Mouse (Mus musculus) NIH3T3 (cell line): ENCODE data around the gene Alms1.
"Not testable (repeated sequence)": the region's sequence is repeated elsewhere in the genome, so short reads cannot be mapped to it uniquely, and the experiment has no call there.

Experiments used
- DNase-seq: peaks from one replicate; pipeline ENCODE4 v3.0.0-alpha.2; 2012; ENCODE audit warnings: low read depth

Alms1 gene

DNA sequence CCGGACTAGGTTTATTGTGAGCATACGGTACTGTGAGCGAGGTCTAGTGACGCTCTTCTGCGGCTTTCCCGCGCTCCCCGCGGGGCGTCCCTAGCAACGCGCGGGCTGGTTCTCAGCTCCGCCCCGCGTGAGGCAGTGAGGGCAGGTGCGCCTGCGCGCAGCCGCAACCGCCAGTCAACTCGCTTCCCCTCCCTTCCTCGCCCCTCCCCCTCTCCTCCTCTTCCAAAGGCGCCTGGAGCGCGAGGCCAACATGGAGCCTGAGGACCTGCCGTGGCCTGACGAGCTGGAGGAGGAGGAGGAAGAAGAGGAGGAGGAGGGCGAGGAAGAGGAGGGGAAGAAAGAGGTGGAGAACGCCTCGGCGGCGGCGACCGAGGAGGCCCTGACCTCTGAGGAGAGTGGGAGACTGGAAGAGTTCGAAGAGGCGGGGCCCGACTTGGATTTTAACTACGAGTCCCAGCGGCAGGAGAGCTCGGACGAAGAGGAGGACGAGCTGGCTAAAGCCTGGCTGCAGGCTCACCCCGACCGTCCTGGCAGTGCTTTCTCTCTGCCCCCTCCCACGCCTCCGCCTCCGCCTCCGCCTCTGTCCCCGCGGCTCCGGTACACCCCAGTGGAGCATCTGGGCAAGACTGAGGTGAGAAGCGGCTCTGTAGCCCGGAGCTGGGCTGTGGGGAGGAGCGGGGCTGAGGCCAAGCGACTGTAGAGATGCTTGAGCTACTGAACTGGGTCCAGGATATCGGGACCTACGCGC, at the start of gene Alms1:
Alms1 (plus strand) TSS at position 136 of the 748 bp plus-strand sequence.
- DNase-seq, result peak; percentile 99

DNA sequence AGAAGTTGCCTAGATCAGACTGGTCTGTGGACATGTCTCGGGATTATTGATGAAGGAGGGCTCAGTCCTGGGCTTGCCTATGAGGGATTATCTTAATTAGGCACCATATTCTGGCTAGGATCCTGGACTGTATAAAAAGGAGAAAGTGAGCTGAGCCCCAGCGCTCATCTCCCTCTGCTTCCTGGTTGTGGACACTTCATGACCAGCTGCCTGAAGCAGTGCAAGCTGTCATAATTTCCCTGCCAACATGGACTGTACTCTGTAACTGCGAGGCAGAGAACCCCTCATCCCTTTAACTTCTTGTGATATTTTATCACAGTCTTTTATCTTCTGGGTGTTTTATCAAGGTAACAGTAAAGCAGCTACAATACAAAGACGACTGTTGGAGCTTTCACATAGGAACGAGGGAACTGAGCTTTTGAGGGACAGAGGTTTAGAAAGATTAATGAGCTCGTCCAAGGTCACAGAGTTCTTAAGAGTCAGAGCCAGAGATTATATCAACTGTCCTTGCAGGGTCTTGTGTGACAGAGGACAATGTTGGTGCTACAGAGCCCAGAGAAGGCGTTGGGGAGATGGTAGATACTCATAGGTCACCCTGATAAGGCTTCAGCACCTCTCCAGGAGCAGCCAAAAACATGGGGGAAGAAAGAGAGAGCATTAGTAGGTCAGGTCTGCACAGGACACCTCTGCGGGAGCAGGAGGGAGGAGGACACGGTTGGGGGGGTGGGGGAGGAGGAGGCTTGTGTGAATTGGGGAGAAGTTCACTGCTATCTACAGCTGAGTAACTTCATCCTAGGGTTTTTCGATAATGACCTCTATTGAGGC, 43.8 kb upstream of the Alms1 start:
- DNase-seq, result no peak

DNA sequence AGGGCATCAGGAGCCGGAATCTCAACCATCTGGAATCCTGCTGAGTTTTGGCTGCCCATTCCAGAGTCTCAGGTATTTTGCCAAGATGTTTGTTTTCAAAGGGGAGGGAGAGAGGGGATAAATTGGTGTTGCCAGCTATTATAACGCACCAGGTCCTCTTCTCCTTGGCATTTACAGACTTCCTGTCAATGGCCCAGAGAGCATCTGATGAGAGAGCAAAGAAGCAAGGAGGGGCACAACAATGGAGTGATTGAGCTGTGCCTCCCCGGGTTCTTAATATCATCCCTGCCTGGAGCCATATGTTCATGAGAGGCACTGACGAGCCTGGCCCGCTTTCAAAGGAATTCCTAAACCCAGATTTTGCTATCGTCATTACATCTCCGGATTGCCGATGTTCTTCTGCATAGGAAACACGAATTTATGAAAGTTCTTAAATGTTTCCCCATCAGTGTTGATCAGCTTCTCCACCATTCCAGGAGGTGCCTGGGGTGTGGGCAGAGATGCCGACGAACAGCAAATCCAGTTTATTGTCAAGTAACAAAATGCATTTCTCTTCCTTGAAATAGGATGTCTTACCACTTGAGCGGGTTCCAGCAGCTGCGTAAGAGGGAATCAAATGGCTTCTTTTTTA, 43.0 kb upstream of the Alms1 start:
- DNase-seq, result no peak

DNA sequence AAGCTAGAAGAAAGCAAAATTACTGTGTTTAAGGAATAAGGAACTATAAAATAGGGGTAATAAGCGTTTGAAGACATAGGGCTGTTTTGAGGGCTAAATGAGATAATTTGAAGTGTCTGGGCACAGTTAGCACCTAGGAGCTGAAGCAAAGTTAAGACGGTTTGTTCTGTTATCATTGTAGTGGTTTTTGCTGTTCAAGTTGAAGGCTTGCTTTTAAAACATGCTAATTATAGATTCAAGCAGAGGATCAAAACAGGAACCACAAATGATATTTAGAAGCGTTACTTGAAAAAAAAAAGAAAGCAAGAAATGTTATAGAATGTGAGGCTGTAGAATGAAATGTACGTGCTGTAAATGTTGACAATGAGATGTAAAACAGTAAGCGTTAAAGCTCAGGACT, 39.7 kb upstream of the Alms1 start:
- no peak for DNase-seq

DNA sequence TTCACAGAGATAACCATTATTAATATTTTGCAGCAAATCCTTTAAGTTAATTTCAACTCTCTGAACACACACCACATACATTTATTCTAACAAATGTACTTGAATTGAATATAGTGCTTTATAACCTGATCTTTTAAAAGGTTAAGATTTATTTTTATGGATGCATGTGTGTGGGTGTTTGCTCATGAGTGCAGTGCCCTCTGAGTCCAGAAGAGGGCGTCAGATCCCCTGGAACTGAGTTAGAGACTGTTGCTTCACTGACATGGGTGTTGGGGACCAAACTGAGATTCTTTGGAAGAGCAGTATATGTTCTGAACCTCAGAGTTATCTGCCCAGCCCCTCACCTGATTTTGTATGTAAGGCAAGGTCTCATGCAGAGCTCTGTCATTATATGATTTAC, 25.0 kb upstream of the Alms1 start:
- DNase-seq, result no peak

DNA sequence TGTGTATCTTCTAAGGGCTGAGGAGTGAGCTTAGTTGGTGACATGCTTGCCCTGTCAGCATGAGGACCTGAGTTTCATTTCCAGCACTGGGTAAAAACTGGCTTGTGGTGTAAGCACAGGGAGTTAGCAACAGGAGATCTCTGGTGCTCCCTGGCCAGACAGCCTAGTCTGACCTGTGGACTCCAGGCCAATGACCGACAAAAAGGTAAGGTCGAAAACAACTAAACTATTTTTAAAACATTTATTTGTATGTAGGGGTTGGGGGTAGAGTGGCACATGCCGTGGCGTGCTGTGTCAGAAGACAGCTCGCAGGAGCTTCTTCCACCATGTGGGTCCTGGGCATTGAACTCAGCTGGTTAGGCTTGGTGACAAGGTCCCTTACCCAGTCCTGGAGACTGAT, 14.5 kb upstream of the Alms1 start:
- DNase-seq, result no peak

DNA sequence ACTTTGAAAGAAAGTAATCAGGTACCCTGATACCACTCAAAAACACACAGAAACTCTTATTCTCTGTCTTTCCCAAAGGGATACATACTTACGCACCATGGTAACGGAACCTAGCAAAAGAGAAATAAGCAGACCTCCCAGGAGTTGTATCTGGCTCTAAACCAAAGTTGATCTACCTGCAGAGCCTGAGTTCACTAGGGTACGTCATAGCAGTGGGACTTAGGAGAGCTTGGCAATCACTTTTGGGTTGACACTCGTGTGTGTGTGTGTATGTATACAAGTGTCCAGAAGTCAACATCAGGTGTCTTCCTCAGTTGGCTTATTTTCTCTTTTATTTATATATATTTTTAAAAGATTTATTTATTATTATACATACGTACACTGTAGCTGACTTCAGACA, 5.6 kb upstream of the Alms1 start:
- no peak for DNase-seq

DNA sequence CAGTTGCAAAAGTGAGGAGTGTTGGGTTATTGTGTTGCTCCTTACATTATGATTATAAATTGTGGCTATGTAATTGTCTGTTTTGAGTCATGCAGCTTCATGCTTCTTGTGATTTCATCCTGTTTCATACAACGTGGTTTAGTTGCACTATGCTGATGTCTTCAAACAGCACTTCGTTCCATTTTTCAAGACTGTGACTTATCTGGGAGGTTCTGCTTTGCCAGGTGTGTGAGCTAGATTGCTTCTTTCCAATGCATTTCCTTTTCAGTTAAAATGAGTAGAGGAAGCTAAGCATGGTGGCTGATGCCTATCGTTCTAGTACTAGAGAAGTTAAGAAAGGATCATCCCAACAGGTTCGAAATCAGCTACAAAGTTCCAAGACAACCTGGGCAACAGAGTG, 2.7 kb upstream of the Alms1 start:
- DNase-seq, result no peak

DNA sequence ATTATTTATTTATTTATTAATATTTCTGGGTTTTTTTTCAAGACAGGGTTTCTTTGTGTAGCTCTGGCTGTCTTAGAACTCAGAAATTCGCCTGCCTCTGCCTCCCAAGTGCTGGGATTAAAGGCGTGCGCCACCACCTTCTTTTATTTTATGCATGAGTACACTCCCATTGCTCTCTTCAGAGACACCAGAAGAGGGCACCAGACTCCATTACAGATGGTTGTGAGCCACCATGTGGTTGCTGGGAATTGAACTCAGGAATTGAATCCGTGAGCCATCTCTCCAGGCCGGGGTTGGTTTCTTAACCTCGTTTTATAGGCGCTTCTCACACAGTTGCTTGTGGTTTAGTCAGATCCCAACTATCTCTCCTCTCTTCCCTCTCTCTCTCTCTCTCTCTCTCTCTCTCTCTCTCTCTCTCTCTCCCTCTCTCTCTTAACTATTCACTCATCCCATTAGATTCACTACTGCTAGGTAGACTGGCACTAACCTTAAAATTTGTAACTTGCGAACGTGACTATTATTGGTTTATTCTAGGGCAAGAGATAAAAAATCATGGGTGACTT, 445 bp upstream of the Alms1 start:
- peak; percentile 26 for DNase-seq

DNA sequence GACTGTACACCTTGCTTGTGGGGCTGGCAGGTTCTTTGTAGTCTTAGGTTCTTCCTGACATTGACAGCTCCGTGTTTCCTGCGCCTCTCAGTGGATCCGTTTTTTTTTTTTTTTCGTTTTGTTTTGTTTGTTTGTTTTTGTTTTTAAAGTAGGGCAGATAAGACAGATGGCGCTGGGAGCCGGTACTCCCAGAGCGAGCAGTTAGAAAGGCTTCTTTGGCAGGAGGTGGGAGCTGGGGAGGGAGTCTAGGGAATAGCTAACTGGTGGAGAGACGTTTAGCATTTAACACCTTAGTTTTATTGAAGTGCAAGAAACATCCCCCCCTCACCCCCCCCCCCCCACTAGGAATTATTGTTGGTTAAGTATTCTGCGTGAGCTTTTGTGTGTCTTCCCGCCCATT, 833 bp downstream of the Alms1 start:
- peak; percentile 11 for DNase-seq

DNA sequence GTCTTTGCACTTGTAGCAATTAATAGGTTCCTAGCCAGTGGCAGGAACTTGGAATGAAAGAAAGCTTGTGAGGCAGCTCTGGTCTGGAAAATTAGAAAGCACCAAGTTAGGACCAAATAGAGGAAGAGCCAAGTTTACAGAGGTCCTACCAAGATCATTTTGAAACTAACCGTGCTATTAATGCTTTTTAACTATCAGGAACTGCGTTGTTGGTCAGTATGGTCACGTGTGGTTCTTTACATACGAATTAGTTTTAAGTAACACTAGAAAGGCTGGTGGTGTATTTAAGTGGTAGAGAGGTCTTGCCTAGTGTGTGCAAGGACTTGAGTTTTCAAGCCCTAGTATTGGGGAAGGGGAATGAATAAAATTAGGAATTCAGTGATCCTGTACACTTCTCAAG, 1.2 kb downstream of the Alms1 start:
- no peak for DNase-seq

DNA sequence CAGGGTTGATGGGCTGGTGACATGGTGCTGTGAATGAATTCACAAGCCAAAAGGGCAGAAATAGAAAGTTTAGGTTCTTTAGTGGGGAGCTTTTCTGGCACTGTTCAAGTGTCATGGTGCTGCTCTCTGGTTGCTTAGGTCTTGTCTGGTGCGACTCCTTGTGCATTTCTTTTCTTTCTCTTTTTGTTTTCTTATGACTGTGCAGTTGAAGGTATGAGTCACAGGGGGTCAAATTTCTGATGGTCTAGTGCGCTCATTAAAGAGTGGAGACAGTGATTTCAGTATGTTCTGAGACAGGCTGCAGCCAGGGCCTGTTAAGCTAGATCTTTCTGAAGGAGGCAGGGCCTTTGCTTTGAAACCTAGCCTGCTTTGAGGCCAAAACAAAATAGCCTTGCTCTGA, 2.8 kb downstream of the Alms1 start:
- DNase-seq, result peak; percentile 78

DNA sequence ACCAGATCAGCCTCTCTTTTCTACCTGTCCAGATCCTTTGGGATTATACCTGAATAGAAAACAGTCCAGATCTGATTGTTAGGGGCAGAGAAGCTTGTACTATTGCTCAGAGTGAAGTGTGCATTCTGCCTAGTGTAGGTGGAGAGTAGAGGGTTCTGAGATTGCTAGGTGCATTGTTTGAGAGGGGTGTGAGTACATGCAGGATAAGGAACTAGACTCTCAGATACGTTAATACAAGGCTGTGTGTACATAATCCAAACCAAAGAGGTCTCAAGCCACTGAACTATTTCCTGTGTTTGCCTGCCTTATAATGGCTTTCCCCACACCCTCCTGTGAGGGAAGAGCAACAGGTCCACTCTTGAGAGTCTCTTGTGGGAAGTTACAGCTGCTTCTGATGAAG, 12.0 kb downstream of the Alms1 start:
- no peak for DNase-seq

DNA sequence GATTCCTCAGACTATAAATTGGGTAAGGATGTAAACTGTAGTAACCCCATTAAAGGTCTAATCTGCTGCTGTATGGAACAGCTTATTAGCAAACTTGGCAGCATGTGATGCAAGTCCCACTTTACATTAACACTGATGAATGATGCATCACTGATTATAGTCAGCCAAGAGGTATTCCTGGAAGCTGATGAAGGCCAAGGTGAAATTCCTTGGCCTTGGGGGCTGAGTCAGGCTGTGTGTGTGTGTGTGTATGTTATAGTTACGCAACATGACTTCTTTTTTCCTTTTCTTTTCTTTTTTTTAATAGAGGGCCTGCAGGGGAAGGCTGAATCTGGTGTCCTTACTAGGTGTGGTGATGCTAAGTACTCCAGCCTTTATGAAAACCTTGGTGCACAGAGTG, 23.2 kb downstream of the Alms1 start:
- peak; percentile 84 for DNase-seq

DNA sequence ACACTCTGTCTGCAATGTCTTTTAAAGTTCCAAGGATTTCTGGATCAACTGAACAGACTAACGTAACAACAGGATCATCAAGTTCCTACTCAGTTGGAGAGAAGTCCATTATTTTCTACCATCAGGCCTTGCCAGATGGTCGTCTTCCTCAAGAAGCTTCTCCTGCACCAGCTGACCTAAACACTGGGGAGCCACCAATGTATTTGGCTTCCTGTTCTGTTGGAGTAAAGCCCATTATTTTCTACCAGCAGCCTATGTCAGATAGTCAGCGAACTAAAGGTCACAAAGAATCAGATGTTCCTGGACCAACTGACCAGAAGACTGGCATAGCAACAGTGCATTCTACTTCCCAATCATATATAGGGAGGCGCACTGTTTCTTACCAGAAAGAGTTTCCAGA, 33.5 kb downstream of the Alms1 start:
- no peak for DNase-seq

DNA sequence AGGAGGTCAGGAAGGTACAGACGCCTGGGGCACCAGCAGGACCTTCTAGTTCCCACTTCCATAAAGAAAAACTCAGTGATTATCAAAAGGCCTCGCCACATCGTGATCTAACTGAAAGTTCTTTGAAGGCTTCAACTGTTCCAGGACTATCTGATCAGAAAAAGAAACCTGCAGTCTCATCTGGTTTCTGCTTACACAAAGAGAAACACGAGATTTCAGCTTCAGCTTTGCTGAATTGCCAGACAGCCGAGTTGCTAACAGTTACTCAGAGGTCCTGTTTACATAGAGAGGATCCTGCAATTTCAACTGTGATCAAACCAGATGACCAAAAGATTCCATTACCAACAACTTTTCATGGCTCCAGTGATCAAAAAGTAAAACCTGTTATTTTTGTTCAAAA, 34.3 kb downstream of the Alms1 start:
- DNase-seq, result no peak

DNA sequence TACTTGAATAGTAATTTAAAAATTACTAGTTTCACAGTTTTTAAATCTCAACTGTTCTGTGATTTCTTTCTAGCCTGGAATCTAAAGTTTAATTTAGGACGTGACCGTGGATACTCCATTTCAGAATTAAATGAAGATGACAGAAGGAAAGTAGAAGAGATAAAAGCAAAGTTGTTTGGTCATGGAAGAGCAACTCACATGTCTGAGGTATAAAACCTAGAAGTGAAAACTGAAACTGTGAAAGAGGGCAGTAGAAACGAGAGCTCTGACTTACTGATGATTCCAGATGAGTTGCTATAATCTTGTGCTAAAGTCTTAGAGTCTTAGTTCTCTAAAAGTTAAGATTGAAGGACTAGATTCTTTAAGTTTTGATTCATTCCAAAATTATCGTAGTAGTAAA, 37.2 kb downstream of the Alms1 start:
- DNase-seq, result no peak

DNA sequence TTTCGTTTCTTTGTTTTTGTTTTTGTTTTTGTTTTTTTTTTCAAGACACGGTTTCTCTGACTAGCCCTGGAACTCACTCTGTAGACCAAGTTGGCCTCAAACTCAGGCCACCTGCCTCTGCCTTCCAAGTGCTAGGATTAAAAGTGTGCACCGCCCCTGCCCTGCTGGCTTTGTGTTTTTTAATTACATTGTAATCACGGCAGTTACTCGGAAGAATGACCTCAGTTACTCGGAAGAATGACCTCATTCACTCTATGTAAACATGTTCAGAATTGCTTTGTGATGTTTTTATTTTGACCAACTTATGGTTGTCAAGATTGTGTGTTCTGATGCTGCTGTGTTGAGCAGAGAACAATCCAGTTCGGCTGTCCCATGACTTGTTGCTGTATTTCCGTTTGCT, 45.8 kb downstream of the Alms1 start:
- no peak for DNase-seq

DNA sequence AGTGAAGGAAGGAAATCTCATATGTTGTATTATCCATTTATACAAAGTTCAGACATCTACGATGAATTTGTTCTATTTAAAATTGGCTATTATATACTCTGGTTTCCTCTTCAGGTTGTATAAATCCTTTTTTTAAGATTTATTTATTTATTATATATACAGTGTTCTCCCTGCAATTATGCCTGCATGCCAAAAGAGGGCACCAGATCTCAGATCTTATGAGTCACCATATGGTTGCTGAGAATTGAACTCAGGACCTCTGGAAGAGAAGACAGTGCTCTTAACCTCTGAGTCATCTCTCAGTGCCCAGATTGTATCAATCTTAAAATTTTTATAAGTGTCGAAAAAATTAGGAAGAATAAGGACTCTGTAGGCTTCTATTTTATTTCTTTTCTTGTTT, 65.9 kb downstream of the Alms1 start:
- peak; percentile 62 for DNase-seq

DNA sequence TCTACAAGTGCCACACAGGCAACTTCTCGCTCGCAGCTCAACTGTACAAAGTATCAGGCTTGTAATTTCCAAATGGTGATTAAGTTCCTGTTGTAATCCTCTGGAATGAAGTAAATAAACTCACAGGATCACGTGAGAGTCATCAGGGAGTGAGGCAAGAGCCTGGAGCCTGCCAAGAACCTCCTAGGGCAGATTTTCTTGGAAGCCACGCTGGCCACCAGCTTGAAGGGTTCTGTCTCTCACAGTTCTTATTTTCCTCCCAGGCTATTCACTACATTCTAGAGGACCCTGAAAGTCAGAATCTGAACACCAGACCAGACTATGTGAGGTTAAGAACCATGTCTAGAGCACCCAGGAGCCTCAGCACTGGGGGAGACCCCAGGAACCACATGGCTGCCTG, 114.6 kb downstream of the Alms1 start:
- DNase-seq, result peak; percentile 72

DNA sequence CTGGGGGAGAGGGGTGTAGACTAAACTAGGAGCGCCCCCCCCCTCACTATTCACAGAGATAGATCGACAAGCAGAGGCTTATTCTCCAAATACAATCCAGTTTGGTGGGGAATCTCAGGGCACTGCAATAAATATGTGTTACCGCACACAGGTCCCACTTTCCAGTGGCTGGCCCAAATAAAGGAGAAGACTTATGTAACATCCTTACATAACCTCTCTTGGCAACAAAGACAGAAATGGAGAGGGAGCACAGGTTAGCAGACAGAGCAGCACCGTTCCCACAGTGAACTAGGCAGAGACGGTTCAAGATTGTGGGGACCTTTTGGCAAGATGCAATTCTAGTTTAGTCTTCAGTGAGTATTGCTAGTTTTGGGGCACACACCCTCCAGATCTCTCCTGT, 121.9 kb downstream of the Alms1 start:
- DNase-seq, result not testable (repeated sequence)

DNA sequence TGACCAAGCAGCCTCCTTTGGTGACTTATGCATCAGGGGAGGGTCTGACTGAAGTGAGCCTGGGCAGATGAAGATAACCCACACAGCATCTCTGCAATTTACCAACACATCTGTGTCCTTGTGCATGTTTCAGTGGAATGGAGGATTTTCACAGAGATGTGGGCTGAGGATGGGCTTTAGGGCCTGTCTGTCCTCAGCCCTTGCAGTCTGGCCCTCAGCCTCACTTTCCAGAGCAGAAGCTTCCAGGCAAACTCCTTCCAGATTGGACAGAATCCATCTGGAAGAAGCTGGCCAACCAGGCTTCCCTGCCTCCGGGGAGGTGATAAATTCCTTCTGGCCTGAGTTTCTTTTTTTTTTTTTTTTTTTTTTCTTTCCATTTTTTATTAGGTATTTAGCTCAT, 122.3 kb downstream of the Alms1 start:
- not testable (repeated sequence) for DNase-seq

DNA sequence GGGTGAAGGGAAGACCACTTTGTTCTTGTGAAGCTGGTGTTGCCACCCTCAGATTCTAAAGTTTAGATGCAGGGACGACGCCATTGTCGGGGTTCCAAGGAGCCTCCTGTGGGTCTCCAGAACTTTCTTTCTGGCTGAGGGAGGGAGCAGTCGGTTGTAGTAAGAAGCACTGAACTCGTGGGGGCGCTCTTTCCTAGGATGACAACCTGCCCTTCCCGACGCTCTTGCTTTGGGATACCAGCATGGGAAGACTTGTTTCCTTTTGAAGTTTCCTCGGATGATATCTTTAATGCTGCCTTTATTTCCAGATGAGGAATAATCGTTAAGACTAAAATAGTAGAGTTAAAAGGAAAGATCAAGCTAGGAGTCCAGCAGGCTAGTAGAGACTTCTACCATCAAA, 125.8 kb downstream of the Alms1 start, which contains the start of gene Nat8f7:
Nat8f7 (minus strand) TSS at position 101 of the 400 bp plus-strand sequence.
- DNase-seq, result not testable (repeated sequence)
